Mouse (Mus musculus) G1E (cell line): Measurements from ENCODE around the gene Kansl2.

Source experiments
- CTCF ChIP-seq: IDR thresholded peaks from 2 replicates; pipeline ENCODE4 v1.5.1; 2012; ENCODE audit warnings: low read depth, low read length, inconsistent platforms, mixed read lengths
- GATA1 ChIP-seq: IDR thresholded peaks from 2 replicates; pipeline ENCODE4 v1.6.1; 2012; ENCODE audit warnings: borderline replicate concordance, low read length, inconsistent platforms, mixed read lengths
- POLR2AphosphoS5 ChIP-seq: IDR thresholded peaks from 2 replicates; pipeline ENCODE4 v1.6.1; 2012; ENCODE audit warnings: low read depth, low read length, inconsistent platforms; ENCODE audit not compliant: insufficient replicate concordance
- TAL1 ChIP-seq: conservative IDR thresholded peaks from 2 replicates; pipeline ENCODE4 v1.6.1; 2012; ENCODE audit warnings: low read depth, low read length, inconsistent platforms, mixed read lengths

- TF ChIP-seq CTCF: no peak
- no peak for TF ChIP-seq TAL1
- TF ChIP-seq GATA1: no peak
- no peak for TF ChIP-seq POLR2AphosphoS5
Measured at GRCm38 (mm10) chr15:98532281-98532680, 1.8 kb downstream of the Kansl2 start.
